Mouse (Mus musculus) erythroblast, embryonic 14.5 days (primary cell): ENCODE data around the gene Pla2g2f. TPM values are rescaled to one million over a fixed set of nuclear protein-coding genes. Genes with fewer than 3 reads are reported as not detected.

Source experiments
- H3K27me3 ChIP-seq: 2 replicates; pipeline ENCODE4 v1.6.1; 2012; ENCODE audit warnings: inconsistent platforms; ENCODE audit not compliant: control insufficient read depth
- H3K36me3 ChIP-seq: 2 replicates; pipeline ENCODE4 v1.6.1; 2012; ENCODE audit warnings: mild to moderate bottlenecking, inconsistent platforms; ENCODE audit not compliant: control insufficient read depth
- H3K4me1 ChIP-seq: 2 replicates; pipeline ENCODE4 v1.6.1; 2012; ENCODE audit warnings: inconsistent platforms; ENCODE audit not compliant: control insufficient read depth
- H3K4me3 ChIP-seq: replicated peaks from 2 replicates; pipeline ENCODE3; 2012; ENCODE audit warnings: moderate library complexity, mild to moderate bottlenecking, inconsistent platforms
- H3K9me3 ChIP-seq: 2 replicates; pipeline ENCODE4 v1.6.1; 2012; ENCODE audit warnings: low read length, inconsistent platforms, mixed read lengths; ENCODE audit not compliant: control insufficient read depth
- GATA1 ChIP-seq: IDR thresholded peaks from 2 replicates; pipeline ENCODE4 v1.6.1; 2012; ENCODE audit warnings: low read length, inconsistent platforms, mixed read lengths
- TAL1 ChIP-seq: IDR thresholded peaks from 3 replicates; pipeline ENCODE4 v1.6.1; 2012; ENCODE audit warnings: low read length, inconsistent platforms, mixed read lengths
- polyA plus RNA-seq: library from polyadenylated mRNA; stranded (reverse); fragments of >175 nt; gene quantifications from 2 replicates; pipeline ENCODE4 v1.2.3, GENCODE M21; 2012

The Pla2g2f gene
- polyA plus RNA-seq, 1 experiment = not detected

DNA sequence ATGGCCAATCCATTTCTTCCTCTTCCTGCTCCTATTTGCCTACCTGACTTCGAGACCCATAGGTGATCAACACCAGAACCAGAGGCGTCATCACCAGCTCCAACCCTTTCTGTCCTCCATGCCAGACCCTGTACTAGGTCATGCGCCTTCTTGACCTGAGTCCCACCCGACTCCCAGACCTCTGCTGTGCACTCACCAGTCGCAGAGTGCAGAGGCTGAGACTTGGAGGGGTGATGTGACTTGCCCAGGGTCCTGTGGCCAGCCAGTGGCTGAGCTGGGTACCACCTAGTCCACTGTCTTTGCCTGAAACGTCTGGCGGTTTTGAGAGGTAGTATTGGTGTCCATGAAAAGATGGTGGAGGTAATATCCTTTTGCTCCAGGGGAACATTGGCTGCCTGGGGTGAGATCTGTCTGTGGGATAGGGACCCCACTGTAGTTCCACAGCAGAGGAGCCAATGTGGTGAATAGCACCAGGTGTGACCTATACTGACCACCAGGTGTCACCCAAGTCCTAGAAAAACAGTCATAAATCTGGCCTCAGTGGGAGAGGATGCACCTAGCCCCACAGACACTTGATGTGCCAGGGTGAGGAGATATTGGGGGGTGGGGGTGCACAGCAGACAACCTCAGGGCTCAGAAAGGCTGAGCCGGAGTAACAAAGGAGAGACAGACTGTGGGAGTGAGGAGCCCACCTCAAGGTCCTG is 8.9 kb downstream of the Pla2g2f start:
- no peak overlapping the region for H3K4me3 ChIP-seq
- no peak for TF ChIP-seq GATA1
- no peak for TF ChIP-seq TAL1
- peaks cover 8% of the 10 kb centered on the region; the same call in 1 of the 2 replicates for H3K9me3 ChIP-seq
- no peaks in the 10 kb centered on the region for H3K4me1 ChIP-seq
- H3K27me3 ChIP-seq = no peaks in the 10 kb centered on the region
- H3K36me3 ChIP-seq = no peaks in the 10 kb centered on the region

DNA sequence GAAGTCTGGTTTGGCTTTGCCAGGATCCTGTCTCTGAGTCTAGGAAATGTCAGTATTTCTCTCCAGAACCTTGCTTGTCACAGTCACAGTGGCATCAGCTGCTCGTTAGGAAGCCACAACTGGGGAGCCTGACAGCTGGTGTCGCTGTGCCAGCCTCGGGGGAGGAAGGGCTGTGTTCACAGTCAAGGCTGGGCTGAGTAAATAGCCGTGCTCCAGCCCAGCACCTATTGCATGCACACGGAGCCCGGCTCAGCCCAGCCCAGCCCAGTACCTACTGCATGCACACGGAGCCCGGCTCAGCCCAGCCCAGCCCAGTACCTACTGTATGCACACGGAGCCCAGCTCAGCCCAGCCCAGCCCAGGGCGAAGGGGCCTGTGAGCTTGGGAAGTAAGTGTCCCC is 9.6 kb downstream of the Pla2g2f start:
- no peak overlapping the region for H3K4me3 ChIP-seq
- no peaks in the 10 kb centered on the region for H3K27me3 ChIP-seq
- peaks cover 8% of the 10 kb centered on the region; the same call in 1 of the 2 replicates for H3K9me3 ChIP-seq
- TF ChIP-seq GATA1 (no peak), TAL1 (no peak)
- H3K4me1 ChIP-seq = no peaks in the 10 kb centered on the region
- no peaks in the 10 kb centered on the region for H3K36me3 ChIP-seq

DNA sequence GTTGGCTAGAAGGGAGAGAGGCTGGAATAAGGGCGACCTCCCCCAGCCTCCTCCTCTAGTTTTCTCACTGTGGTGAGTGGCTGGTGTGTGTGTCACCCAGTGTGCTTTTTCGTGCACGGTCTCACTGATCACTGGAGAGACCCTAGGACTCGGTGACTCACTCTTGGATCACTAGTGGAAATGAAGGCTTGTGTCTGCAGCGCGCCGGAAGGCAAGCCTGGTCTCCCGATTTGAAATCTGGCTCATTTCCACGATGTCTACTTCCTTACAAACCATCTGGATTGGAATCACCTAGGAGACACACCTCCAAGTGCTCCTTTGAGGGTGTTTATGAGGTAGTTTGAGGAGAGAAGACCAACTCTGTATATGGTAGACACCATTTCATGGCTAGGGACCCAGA is 10.6 kb downstream of the Pla2g2f start:
- H3K4me3 ChIP-seq = no peak overlapping the region
- H3K9me3 ChIP-seq = no peaks in the 10 kb centered on the region
- TF ChIP-seq GATA1 (no peak), TAL1 (no peak)
- no peaks in the 10 kb centered on the region for H3K4me1 ChIP-seq
- no peaks in the 10 kb centered on the region for H3K27me3 ChIP-seq
- H3K36me3 ChIP-seq = no peaks in the 10 kb centered on the region

DNA sequence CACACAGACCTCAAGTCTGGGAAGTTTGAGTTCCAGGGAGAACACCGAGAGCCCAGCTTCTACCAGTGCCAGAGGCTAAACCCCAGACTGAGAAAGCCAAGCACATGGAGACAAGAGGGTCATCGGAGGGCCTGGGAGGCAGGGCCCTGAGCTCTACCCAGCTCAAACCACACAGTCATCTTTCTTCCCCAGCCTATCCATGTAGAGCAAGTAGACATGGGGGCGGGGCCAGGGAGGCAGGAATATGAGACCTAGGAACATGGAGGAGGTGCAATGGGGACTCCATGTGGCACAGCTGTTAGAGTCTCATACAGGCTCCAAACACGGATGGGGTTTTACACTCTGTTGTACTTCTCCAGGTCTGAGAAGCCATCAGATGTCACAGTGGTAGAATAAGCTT is 11.5 kb downstream of the Pla2g2f start:
- TF ChIP-seq GATA1 (no peak), TAL1 (no peak)
- no peaks in the 10 kb centered on the region for H3K36me3 ChIP-seq

DNA sequence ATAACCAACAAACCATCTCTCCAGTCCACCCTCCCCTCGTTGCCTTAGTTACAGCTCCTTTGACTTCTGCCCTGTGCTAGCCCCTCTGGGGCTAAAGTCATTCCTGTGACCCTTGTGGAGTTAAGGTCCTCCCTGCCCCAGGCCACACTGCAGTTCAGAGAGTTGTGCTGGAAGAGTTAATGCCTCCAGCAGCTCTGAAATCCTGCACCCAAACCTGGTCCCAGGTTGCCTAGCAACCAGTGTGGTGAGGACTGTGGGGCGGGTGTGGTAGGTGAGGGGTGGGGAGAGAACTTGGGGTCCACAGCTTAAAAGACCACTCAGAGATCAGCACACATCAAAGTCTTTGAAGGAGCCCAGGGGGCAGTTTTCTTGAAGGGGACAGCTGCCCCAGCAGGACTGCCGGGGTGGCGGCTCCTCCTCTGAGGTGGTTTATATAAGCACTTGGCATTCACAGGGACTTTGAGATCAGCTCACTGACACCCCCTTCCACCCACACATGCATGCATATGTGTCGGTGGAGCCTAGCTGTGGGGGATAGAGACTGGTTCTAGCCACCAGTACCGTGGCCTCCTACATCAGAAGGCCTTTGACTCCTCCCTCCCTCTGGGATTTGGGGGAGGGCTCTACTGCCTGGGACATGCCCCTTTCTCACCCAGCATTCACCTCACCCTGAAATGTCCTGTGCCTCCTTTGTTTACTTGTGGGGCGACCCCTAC is 18.1 kb downstream of the Pla2g2f start:
- no peaks in the 10 kb centered on the region for H3K27me3 ChIP-seq
- TF ChIP-seq TAL1 (no peak), GATA1 (no peak)
- no peak overlapping the region for H3K4me3 ChIP-seq
- H3K9me3 ChIP-seq = no peaks in the 10 kb centered on the region
- H3K36me3 ChIP-seq = no peaks in the 10 kb centered on the region
- no peaks in the 10 kb centered on the region for H3K4me1 ChIP-seq

More for the DNA sequence above, 11.5 kb downstream of the Pla2g2f start:
- H3K4me3 ChIP-seq = no peak overlapping the region
- no peaks in the 10 kb centered on the region for H3K27me3 ChIP-seq
- no peaks in the 10 kb centered on the region for H3K4me1 ChIP-seq
- H3K9me3 ChIP-seq = no peaks in the 10 kb centered on the region

DNA sequence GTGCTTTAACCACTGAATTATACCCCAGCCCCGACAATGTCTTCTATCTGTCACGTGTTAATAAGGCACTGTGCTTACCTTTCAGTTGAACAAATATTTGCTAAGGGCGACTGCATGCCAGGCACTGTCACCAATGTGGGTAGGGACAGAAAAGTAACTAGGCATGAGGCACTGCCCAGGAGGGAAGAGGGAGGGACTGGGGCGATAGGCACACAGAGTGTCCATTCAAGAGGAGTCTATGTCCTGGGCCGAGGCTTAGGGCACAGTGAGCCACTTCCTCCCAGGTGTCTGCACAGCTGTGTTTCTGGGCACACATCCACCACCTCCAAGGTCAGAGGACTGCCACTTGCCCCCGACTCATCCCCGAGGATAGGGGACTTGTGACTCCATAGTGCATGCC is 20.4 kb downstream of the Pla2g2f start, which contains the start of gene Ubxn10:
TSS of gene Ubxn10 (minus strand) at position 137 of the 400 bp plus-strand sequence.
- Histone ChIP-seq H3K4me3 (no peak within 1 kb of the TSS), H3K27me3 (no peaks in the 10 kb centered on the region), H3K36me3 (no peaks in the 10 kb centered on the region), H3K4me1 (no peaks in the 10 kb centered on the region), H3K9me3 (no peaks in the 10 kb centered on the region)
- TF ChIP-seq TAL1 = no peak
- no peak for TF ChIP-seq GATA1

DNA sequence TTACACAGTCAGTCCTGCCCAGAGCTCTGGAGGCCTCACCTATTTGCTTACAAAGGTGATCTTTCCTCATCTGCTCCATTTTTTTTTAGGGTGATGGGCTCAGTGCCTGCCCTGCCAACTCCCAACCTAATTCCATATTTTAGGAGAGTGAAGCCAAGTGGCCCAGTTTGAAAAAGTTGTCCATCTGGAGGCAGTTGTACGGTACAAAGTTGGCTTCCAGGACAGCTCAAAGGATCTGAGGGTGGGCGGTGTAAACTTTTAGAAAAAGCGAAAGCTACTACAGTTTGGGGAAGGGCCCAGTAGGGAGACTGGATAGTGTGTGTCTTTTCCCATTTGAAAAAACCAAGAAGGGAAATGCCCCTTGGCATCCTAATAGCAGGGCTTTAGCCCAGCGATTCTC is 22.6 kb downstream of the Pla2g2f start:
- H3K4me3 ChIP-seq = no peak overlapping the region
- H3K4me1 ChIP-seq = no peaks in the 10 kb centered on the region
- H3K27me3 ChIP-seq = no peaks in the 10 kb centered on the region
- no peaks in the 10 kb centered on the region for H3K9me3 ChIP-seq
- H3K36me3 ChIP-seq = no peaks in the 10 kb centered on the region
- TF ChIP-seq TAL1 (no peak), GATA1 (no peak)

DNA sequence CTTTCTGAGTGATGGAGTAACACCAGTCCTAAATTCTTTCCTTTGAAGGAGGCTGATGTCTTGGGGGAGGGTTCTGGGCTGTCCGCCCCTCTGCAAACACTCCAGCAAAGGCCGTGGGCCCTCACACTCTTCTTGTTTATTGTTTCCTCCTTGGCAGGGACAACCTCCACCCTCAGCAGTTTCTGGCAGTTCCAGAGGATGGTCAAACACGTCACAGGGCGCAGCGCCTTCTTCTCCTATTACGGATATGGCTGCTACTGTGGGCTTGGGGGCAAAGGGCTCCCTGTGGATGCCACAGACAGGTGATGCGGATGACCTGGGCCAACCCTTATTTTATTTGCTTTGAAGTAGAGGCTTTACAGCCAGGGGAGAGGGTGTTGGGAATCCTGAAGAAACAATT is 23.3 kb downstream of the Pla2g2f start:
- no peaks in the 10 kb centered on the region for H3K4me1 ChIP-seq
- no peaks in the 10 kb centered on the region for H3K36me3 ChIP-seq
- no peaks in the 10 kb centered on the region for H3K9me3 ChIP-seq
- no peak for TF ChIP-seq GATA1
- no peak for TF ChIP-seq TAL1
- H3K27me3 ChIP-seq = no peaks in the 10 kb centered on the region
- no peak overlapping the region for H3K4me3 ChIP-seq

DNA sequence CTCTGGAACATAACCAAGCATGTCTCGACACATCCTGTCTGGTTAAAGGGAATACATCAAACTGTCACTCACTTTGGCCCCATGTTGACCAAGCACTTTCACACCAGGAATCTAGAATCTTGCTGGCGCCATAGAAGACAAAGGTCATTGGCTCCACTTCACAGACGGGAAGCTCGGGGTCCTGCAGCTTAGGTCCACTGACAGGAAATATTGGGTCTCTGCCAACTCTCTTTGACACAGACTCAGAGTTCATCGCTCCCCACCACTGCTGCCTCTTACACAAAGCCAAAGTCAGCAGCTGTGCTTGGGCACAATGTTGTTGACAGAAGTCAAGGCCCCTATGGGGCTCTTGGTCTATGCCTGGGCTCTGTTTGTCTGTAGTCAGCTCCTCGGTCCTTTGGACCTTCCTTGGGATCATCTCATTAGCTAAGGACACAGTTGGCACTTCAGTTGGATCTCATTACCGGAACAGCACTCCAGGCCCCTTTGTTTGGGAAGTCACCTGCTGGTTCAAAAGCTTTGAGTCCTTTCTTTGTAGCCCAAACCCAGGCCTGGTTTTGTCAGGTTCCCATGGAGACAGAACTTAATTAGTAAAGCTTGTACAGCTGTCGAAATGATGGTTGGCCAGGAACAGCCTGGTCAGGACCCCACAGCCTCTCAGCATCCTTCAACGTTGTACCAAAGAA is 28.3 kb downstream of the Pla2g2f start:
- no peak overlapping the region for H3K4me3 ChIP-seq
- TF ChIP-seq TAL1 (no peak), GATA1 (no peak)
- no peaks in the 10 kb centered on the region for H3K36me3 ChIP-seq
- no peaks in the 10 kb centered on the region for H3K4me1 ChIP-seq
- H3K9me3 ChIP-seq = no peaks in the 10 kb centered on the region
- H3K27me3 ChIP-seq = peaks cover 9% of the 10 kb centered on the region
